Mouse (Mus musculus) liver, postnatal 0 days (tissue): Measurements from ENCODE around the gene Ptpn6. TPM values are rescaled to one million over a fixed set of nuclear protein-coding genes. Genes with fewer than 3 reads are reported as not detected.
A peak's percentile ranks its signal among the peaks of the same experiment; 100 is the strongest.
"Not testable (repeated sequence)": the region's sequence is repeated elsewhere in the genome, so short reads cannot be mapped to it uniquely, and the experiment has no call there.

Experiments
- ATAC-seq: fragments of 200-750 bp; cut with Nextera tagmentation; 2 replicates; pipeline ENCODE4 v1.8.0; 2017; ENCODE audit warnings: mild to moderate bottlenecking, moderate library complexity
- DNase-seq: peaks from one replicate; pipeline ENCODE4 v3.0.0-alpha.2; 2016
- H3K27ac ChIP-seq: fragments of 300-500 bp; sonication (generic); 2 replicates; pipeline ENCODE4 v1.5.1; 2014; ENCODE audit warnings: antibody characterized with exemption, moderate library complexity, mild to moderate bottlenecking, low read depth
- H3K27me3 ChIP-seq: fragments of 300-500 bp; sonication (generic); 2 replicates; pipeline ENCODE4 v1.6.1; 2014; ENCODE audit warnings: low read length, control low read depth, mixed read lengths; ENCODE audit not compliant: insufficient read depth
- H3K36me3 ChIP-seq: fragments of 300-500 bp; sonication (generic); replicated peaks from 2 replicates; pipeline ENCODE4 v1.6.1; 2014; ENCODE audit warnings: mild to moderate bottlenecking, control low read depth, low read length, moderate library complexity, mixed read lengths; ENCODE audit not compliant: insufficient read depth
- H3K4me1 ChIP-seq: fragments of 300-500 bp; sonication (generic); 2 replicates; pipeline ENCODE4 v1.6.1; 2014; ENCODE audit warnings: antibody characterized with exemption, mild to moderate bottlenecking, control low read depth; ENCODE audit not compliant: insufficient read depth
- H3K4me2 ChIP-seq: fragments of 300-500 bp; sonication (generic); 2 replicates; pipeline ENCODE4 v1.6.1; 2014; ENCODE audit warnings: low read depth, mild to moderate bottlenecking, low read length, moderate library complexity, mixed read lengths
- H3K4me3 ChIP-seq: fragments of 300-500 bp; sonication (generic); 2 replicates; pipeline ENCODE4 v1.5.1; 2014; ENCODE audit warnings: low read depth, low read length
- H3K9ac ChIP-seq: fragments of 300-500 bp; sonication (generic); replicated peaks from 2 replicates; pipeline ENCODE4 v1.6.1; 2014; ENCODE audit warnings: mild to moderate bottlenecking, moderate library complexity
- H3K9me3 ChIP-seq: fragments of 300-500 bp; sonication (generic); 2 replicates; pipeline ENCODE4 v1.6.1; 2016; ENCODE audit warnings: mild to moderate bottlenecking, control low read depth, low read length, mixed read lengths
- CTCF ChIP-seq: sonication (generic); IDR thresholded peaks from 2 replicates; pipeline ENCODE4 v1.5.1; 2016; ENCODE audit warnings: antibody characterized with exemption, low read depth
- EP300 ChIP-seq: IDR thresholded peaks from 2 replicates; pipeline ENCODE4 v1.6.1; 2016; ENCODE audit warnings: antibody characterized with exemption, low read depth, mild to moderate bottlenecking
- WGBS: fragments of 180-500 bp; shearing (Covaris S2); extraction: QIAGEN DNeasy Blood & Tissue Kit; methylation state at CpG from one replicate; pipeline ENCODE4 v1.1.7; 2014; ENCODE audit not compliant: insufficient replicate concordance; 5-methylcytosine and 5-hydroxymethylcytosine counted together
- polyA plus RNA-seq: library from polyadenylated mRNA; unstranded; fragments of >200 nt; fragmentation: Nextera tagmentation; extraction: Ambion mirVana; gene quantifications from 2 replicates; pipeline ENCODE4 v1.2.1, GENCODE M21; 2015

Ptpn6 gene
- polyA plus RNA-seq, 1 experiment from 2014 or later, result 45.1 TPM

DNA sequence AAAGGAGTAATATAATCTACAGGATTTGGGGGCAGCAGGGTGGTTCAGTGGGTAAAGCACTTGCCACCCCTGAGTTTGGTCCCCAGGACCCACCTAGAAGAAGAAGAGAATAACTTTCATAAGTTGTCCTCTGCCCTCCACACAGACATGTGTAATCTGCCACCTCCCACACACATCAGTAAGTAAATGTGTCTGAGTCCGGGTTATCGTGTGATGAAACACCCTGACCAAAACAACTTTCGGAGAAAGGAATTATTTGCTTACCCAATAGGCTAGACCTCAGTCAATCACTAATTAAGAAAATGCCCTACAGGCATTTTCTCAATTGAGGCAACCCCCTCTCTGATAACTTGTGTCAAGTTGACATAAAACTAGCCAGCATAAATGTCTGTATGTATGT is 48.0 kb downstream of the Ptpn6 start:
- Histone ChIP-seq H3K4me1 (peaks cover 40% of the 10 kb centered on the region), H3K27me3 (no peaks in the 10 kb centered on the region), H3K4me2 (no peak overlapping the region), H3K4me3 (no peak overlapping the region), H3K9me3 (no peaks in the 10 kb centered on the region), H3K27ac (peak overlapping the region; percentile 88), H3K36me3 (peaks cover 2% of the 10 kb centered on the region; the same call in 1 of the 2 replicates), H3K9ac (no peak overlapping the region)
- WGBS, result 56% methylated on average over 3 of the region's 3 CpGs
- no peak for TF ChIP-seq CTCF
- peak; percentile 70 for TF ChIP-seq EP300
- DNase-seq, result no peak
- ATAC-seq, result peak; percentile 72

- WGBS, result 81% methylated on average over 3 of the region's 3 CpGs
- Histone ChIP-seq H3K27ac (peak overlapping the region; percentile 88), H3K4me1 (peaks cover 48% of the 10 kb centered on the region), H3K27me3 (no peaks in the 10 kb centered on the region), H3K9me3 (no peaks in the 10 kb centered on the region), H3K9ac (no peak overlapping the region), H3K4me3 (no peak overlapping the region), H3K36me3 (no peaks in the 10 kb centered on the region; the same call in 1 of the 2 replicates), H3K4me2 (no peak overlapping the region)
- no peak for DNase-seq
- peak; percentile 9; the same call in 1 of the 2 replicates for ATAC-seq
- TF ChIP-seq CTCF (no peak), EP300 (no peak)
Observed at GRCm38 (mm10) chr6:124689011-124689410, 49.5 kb downstream of the Ptpn6 start.

DNA sequence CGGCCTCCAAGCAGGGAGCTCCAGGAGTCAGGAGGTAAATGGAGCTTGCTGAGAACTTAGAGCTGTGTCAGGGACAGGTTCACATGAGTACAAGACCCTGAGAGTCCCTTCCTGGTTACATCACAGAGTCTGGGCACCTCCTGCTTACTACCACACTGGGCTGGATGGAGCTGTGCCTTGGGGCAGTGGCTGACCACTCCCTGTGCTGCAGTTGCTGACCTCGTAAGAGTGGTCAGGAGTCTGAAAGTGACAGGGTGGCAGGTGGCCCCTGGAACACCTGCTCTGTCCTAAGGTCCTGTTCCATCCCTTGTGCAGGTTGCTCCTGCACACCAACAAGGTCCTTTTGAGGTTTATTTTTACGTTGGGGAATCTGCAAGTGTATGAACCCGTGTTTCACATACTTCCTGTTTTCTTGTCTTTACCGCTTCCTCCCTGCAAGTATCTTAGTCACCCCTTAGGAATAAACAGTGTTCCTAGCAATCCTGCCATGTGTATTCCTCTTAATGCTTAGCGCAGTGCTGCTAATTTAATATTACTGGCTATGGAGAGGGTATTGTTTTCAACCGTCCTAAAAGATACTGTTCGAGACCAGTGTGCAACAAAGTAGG is 50.3 kb downstream of the Ptpn6 start:
- no peaks in the 10 kb centered on the region for H3K27me3 ChIP-seq
- 59% methylated on average over 8 of the region's 8 CpGs for WGBS
- TF ChIP-seq CTCF (no peak), EP300 (no peak)
- ATAC-seq, result no peak
- H3K27ac ChIP-seq, result peak overlapping the region; percentile 88
- H3K36me3 ChIP-seq, result no peaks in the 10 kb centered on the region; the same call in 1 of the 2 replicates
- H3K9me3 ChIP-seq, result no peaks in the 10 kb centered on the region
- H3K4me1 ChIP-seq, result peaks cover 55% of the 10 kb centered on the region
- no peak overlapping the region for H3K4me3 ChIP-seq
- peak overlapping the region; percentile 47 for H3K4me2 ChIP-seq
- DNase-seq, result no peak
- H3K9ac ChIP-seq, result no peak overlapping the region

DNA sequence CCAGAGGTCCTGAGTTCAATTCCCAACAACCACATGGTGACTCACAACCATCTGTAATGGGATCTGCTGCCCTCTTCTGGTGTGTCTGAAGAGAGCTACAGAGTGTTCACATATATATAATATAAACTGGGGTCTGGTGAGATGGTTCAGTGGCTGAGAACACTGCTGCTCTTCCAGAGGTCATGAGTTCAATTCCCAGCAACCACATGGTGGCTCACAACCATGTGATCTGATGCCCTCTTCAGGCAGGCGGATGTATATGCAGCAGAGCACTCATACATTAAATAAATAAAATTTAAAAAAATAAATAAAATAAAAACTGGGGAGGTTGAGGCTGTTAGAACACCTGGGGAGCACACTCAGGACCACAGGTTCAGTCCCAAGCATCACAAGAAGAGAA is 51.9 kb downstream of the Ptpn6 start:
- H3K9me3 ChIP-seq, H3K9ac ChIP-seq, H3K4me2 ChIP-seq, ATAC-seq, H3K36me3 ChIP-seq, H3K4me3 ChIP-seq, DNase-seq, H3K27me3 ChIP-seq: not testable (repeated sequence)
- H3K27ac ChIP-seq, result 0 out of 2 replicates have a peak overlapping the region, but pooled peaks have one; percentile 34
- WGBS, result 71% methylated on average over 1 of the region's 1 CpGs
- H3K4me1 ChIP-seq, result peaks cover 59% of the 10 kb centered on the region
- TF ChIP-seq CTCF, result peak; percentile 48

DNA sequence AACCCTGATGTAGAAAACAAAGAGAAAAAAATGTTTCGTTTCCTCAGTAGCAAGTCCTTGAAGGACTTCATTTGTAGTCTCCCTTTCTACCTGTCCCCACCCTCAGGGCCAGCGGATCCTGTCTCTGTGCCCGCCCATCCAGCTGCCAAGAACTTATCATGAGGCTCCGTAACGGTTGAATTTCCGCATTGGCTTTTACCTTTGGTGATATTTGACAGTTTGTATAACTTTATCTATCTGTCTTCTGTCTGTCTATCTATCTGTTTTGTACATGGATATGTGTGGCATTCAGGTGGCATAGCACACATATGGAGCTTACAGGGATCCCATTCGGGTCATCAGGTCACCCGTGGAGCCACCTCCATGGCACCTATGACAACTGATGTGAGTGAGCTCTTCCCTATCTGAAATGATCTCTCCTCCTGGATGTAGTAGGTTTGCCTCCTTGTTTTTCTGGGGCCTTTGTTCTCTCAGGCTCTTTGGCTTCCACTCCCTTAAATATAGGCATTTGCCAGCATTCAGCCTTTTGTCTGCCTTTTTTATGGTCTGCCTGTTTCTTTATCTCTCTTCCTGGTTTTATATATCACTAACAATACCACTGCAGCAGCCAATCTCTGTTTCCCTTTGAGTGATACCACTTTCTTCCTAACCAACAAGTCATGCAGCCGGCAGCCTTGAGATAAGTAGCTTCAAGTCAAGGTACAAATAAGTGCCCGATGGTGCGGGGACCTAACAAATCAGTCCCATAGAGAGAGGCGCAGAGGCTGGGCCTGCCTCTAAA is 52.7 kb downstream of the Ptpn6 start:
- WGBS, result 67% methylated on average over 12 of the region's 12 CpGs
- ATAC-seq, result no peak
- peak; percentile 69; the same call in 1 of the 2 replicates for TF ChIP-seq EP300
- TF ChIP-seq CTCF, result no peak
- Histone ChIP-seq H3K36me3 (no peaks in the 10 kb centered on the region), H3K27ac (no peak overlapping the region), H3K9ac (no peak overlapping the region), H3K4me2 (no peak overlapping the region; the same call in 1 of the 2 replicates), H3K27me3 (no peaks in the 10 kb centered on the region), H3K4me1 (peaks cover 55% of the 10 kb centered on the region), H3K4me3 (no peak overlapping the region), H3K9me3 (no peaks in the 10 kb centered on the region)
- no peak for DNase-seq

DNA sequence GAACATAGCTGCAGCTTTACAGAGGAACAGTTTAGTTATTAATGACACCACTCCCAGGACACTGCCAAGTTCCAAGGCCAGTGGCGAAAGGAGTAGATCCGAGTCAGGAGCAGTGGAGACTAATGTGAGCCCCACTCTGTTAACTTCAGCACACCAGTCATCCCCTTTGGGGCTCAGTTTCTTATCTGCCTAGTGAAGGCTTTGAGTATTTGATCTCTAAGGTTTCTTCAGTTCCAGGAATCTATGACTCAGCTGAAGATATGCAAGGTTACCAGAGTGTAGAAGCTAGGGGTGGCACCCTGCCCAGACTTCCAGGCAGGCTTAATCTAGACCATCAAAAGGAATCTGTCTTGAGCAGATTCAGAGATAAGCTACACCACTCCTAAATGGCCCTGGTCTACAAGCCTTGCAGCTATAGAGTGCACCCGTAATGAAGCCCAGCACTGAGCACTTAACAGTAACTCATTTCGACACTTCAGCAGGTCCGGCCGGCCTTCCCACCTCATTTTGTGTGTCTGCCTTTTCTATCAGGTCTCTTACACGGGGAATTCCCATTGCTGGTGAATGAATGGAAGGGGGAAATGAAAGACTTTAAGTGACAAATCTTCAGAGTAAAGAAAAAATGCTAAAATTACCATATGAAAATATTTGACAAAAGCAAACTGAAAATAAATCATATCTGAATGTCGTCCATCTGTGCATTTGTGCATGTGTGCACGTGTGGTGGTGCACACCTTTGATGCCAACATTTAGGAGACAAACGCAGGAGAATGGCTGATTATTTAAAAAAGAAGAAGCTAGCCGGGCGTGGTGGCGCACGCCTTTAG is 54.7 kb downstream of the Ptpn6 start:
- ATAC-seq, result peak; percentile 40
- H3K4me1 ChIP-seq, result peaks cover 51% of the 10 kb centered on the region

DNA sequence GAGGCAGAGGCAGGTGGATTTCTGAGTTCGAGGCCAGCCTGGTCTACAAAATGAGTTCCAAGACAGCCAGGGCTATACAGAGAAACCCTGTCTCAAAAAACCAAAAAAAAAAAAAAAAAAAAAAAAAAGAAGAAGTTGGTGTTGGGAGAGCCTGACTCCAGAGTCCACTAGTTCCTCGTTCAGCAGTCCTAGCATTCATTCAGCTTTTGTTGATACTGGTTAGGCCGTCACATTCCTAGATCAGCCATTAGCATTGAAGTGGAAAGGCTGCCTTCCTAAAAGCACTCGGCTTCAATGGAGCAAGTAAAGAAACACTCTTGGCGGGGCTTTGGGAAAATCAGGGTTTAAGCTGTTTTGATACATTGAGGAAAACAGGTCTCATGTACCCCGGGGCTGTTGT is 56.2 kb downstream of the Ptpn6 start:
- ATAC-seq, H3K9ac ChIP-seq, DNase-seq, H3K27me3 ChIP-seq, H3K4me2 ChIP-seq, H3K9me3 ChIP-seq, H3K4me3 ChIP-seq, H3K36me3 ChIP-seq: not testable (repeated sequence)
- peak overlapping the region; percentile 36; the same call in 1 of the 2 replicates for H3K27ac ChIP-seq
- WGBS, result 57% methylated on average over 6 of the region's 6 CpGs
- peaks cover 42% of the 10 kb centered on the region for H3K4me1 ChIP-seq

More for the DNA sequence above, 54.7 kb downstream of the Ptpn6 start:
- 56% methylated on average over 14 of the region's 14 CpGs for WGBS
- Histone ChIP-seq H3K27me3 (no peaks in the 10 kb centered on the region), H3K4me2 (peak overlapping the region; percentile 27), H3K9ac (no peak overlapping the region), H3K27ac (peak overlapping the region; percentile 36), H3K36me3 (no peaks in the 10 kb centered on the region), H3K4me3 (no peak overlapping the region), H3K9me3 (no peaks in the 10 kb centered on the region)
- TF ChIP-seq EP300 (peak; percentile 80), CTCF (no peak)
- DNase-seq, result no peak
